Mouse (Mus musculus) ovary, postnatal 14 days (tissue): Measurements from ENCODE around the gene Arhgdia.
A peak's percentile ranks its signal among the peaks of the same experiment; 100 is the strongest.

Experiments
- DNase-seq: peaks from one replicate; pipeline ENCODE4 v3.0.0; 2022; ENCODE audit warnings: low spot score

Gene Arhgdia

DNA sequence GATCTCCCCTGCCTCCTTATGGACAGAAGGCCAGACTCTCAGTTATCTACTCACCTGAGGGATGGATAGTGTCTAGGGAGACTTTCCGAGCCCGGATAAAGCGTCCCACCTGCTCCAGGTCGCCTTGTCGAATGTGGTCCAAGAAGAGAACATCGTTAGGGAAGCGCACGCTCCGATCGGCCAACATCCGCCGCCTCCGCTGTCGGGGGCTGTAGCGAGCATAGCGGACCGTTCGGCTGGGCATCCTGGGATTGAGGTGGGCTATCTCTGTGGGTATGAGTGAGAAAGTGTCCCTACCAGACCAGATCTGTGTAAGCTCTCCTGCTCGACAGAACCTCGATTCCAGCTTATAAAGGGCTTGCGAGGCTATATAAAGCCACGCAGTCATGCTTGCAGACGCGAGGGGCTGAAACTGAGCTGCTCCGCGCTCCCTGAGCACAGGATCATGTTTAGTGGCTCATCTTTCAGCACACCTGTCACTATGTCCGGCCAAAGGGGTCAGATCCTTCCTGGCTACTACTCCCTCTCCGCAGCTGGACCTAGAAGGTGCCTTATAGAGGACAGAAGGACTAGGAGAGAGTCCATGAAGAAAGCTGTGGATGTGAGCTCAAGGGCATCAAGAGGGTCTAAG is 30.5 kb downstream of the Arhgdia start, which contains the start of gene Ppp1r27:
Gene Ppp1r27, minus strand, starts transcription at position 323 of the 631 bp plus-strand sequence.
- DNase-seq = no peak

DNA sequence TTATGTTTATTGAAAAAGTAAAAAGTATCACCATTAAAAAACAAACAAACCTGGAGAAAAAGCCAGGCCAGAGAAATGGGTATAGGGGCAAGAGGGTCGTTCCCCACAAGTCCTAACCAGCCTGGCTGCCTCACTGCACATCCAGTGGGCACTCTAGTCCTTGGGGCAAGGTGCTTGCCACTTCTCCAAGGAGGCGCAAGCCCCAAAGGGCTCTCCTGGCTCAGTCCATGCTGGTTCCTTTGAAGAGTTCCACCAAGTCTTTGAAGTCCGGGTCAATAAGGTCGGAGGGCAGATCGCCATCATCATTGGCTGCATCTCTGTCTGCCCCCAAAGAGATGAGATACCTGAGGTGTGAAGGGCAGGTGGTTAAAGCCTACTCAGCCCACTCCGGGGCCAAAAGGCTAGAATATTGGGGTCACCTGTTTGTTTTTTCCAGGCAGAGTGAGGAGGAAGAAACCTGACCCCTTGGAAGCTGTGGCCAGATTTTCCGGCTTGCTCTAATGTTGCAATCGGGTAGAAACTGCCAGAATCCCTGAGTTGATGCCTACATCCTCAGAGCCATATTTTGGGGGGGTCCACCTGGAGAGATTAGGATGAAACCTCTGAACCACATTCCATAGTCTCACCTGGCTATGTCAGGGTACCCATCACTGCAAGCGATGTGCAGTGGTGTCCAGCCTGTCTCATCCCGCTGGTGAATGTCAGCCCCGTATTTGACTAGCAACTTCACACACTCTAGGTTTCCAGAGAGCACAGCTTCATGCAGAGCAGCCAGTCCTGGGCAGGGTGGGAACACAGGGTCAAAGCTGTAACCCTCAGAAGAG is 31.2 kb downstream of the Arhgdia start:
- no peak for DNase-seq

DNA sequence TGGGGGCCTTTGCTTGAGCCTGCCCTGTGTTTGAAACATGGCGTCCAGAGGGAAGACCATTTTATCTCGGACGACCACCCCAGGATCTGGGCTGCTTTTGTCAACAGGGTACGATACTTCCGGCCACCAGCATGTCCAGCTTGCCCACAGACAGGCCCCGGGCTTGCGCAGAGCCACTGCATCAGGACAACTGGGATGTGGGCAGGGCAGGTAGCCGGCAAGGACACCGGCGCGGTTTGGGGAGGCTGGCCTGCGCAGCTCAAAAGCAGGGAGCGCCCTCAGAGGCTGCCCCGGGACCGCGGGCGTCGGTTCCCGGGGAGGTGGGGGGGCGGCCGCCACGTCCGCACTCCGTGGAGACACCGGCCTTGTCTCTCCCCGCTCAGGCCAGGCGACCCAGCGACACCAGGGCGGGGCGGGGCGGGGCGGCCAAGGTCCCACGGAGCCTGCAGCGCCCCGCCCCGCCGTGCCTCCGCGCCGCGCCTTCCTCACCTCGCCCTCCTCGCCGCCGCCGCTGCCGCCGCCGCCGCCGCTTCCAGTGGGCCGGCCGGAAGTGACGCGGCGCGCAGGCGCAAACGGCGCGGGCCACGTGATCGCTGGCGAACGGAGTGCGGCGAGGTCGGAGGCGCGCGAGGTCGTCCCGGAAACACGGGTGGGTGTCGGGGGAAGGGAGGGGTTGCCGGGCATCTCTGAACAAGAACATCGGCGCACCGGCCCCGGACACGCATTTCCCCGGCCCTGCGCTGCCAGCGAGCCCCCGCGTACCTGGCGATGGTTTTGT is 32.1 kb downstream of the Arhgdia start, which contains the start of gene Mcrip1:
Gene Mcrip1, minus strand, starts transcription at position 560 of the 778 bp plus-strand sequence.
- DNase-seq = peak; percentile 91

DNA sequence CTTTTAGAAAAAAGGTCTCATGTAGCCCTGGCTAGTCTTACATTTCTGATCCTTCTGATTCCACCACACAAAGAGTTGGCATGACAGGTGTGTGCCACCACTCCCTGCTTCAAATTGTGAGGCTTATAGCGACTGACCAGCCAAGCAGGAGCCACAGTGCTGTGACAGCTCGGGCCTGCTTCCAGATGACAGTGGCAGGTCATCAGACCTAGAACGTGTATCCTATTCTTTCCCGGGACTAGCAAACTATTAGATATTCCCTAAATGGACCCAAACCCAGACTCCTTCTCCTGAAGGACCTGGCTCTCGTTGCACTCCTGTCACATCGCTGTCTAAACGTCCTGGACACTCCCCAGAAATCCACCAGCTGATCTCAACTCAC is 32.6 kb downstream of the Arhgdia start:
- no peak for DNase-seq

DNA sequence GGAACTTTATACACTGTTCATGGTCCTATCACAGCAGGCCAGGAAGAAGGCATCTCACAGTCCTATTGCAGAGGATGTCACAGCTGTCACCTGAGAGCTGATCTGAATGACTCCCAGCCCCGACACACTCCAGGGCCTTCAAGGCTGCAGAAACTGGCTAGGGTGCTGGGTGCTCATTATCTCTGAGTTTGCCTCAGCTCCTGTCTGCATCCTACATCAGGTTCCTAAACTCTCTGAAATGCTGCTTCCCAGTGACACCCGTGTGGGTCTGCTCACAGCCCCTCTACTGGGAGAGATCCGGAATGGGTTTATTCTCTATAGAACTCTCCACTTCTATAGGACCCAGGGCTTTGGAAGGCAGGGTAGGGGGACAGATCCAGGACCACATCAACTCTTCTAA is 33.2 kb downstream of the Arhgdia start:
- DNase-seq = no peak

DNA sequence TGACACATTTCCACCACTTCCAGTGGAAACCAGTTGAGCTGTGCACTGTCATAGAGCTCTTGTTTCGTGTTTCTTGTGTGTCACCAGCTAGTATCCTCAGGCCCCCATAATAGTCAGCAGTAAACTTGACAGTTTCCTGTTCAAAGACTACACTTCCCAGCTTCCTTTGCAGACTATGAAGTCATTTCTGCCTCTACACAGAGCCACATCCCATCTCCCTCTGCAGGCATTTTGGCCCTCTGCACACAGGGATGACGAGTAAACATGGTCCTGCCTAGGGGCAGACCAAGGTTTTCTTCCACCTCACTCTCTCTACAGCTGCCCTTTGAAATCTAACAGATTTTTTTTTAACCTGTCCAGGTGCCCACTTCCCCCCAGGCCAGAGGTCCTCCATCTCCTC is 34.0 kb downstream of the Arhgdia start:
- DNase-seq = no peak

DNA sequence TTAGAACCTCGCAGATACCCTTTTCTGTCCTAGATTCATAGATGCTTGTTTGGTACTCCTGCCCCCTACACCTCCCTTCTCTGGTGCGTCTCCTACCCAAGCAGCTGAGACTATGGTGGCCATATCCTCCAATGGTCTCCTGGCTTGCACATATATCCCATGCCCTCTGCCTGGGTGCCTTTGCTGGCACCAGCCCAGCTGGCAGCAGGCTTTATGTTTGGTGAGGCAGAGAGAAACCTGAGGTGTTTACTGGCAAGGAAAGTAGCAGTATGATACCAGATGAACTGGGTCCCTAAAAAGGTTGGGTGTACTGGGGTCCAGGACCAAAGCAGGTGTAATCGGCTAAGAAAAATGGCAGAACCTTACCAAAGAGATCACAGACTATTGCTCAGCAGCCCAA is 35.5 kb downstream of the Arhgdia start:
- DNase-seq = no peak

DNA sequence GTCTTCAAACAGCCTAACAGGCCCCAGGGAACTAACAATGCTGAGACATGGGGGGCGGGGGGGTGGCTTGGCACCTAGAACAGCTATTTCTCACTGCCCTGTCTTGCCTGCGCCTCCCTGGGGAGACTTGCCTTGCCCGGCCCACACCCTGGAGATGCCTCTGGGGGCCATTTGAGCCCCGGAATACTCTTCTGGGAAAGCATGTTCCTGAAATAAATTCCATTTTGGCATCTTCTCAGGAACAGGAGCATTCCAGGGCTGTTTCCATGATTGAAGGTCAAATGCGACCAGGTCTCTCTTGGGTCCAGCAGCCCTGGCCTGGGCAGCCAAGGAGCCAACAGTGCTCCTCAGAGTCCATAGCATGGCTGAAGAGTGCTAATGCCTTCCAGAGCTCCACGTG is 39.0 kb downstream of the Arhgdia start:
- no peak for DNase-seq

DNA sequence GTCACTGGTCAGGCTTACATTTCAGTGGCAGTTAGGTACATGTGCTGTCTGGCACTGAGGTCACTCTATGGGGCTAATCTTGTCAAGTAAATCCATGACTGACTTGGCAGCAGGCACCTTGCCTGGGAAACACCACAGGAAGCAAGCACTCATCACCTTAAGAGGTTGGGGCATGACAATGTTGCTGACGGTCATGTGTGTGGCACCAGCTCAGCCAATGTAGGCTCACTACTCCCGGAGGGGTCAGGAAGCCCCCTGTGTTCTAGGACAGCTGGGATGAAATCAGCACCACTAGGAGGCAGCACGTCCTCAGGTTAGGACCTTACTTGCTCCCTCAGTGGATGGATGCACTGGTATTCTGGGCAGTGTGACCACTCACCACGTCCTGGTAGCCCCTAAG is 39.5 kb downstream of the Arhgdia start:
- no peak for DNase-seq

DNA sequence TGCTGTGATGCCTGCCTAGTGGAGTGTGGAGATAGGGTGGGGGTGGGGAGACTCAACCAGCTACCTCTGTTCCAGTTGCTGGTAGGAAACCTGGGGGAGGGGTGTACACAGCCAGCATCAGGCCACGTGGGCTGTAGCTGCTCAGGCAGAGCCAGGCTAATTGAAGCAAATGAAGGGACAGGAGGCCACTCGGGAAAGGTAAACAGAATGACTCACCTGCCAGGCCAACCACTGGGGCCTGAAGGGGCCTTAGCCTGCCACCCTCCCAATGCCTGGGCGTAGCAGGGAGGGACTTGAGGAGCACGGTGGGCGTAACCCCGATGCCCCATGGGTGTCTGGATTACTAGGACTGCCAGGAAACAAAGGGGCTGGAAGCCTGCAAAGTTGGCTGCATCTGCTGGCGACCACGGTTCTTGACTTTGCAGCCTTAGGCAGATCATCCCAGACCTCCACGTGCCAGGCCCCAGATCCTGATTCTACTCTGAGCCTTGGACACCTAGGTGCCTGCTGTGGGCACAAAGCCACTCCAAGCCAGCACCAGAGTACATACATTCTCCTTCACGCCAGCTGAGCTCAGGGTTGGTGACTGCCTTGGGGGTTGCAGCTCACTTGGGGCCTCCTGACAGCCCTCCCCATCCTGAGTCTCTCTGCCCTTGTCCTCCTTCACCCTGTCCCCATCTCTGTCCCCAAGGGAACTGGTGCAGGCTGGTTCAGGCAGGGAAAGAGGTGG is 42.0 kb downstream of the Arhgdia start:
- DNase-seq = no peak

DNA sequence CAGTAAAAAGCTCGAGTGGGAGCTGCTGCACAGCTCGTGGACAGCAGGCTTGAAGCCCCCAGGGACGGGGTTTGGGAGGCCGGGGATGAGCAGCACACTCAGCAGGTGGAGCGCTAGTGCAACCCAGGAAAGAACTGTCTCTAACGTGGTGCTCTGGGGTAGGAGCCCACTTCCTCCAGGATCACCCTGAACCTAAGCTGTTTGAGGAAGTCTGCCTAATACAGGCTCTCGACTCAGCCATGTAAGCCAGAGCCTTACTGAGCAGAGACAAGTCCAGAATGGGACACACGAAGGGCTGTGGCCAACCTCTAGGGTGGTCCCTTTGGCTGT is 42.5 kb downstream of the Arhgdia start:
- no peak for DNase-seq

DNA sequence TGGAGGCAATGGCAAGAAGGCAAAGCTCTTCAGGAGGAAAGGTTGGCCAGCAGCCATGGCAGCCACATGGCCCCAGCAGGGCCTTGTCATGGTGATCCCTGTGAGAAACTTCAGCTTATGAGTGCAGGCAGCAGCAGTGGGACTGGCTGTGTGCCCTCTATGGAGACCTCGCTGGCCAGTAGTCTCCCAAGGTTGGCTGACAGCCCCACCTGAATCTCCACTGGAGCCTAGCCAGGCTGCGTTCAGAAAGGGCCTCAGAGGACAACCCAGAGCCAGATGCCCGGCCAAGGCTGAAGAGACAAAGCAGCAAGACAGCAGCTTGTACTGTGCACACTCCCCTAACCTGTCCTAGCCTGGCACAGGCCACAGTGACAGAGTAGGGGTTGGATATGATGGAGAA is 42.9 kb downstream of the Arhgdia start:
- no peak for DNase-seq

DNA sequence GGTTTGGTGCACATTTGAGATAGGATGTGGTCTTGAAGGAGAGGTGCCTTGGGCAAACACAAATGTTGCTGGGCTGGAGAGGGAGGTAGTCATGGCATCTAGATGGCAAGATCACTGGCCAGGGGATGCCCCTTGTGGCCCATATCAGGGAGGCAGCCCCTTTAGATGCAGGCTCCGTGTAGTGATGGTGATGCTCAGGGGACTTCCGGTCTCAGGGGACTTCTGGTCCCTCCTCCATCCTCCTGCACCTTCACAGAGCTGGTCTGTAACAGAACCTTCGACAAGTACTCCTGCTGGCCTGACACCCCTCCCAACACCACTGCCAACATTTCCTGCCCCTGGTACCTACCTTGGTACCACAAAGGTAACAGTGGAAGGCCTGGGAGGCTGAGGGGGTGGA is 45.6 kb downstream of the Arhgdia start:
- no peak for DNase-seq

DNA sequence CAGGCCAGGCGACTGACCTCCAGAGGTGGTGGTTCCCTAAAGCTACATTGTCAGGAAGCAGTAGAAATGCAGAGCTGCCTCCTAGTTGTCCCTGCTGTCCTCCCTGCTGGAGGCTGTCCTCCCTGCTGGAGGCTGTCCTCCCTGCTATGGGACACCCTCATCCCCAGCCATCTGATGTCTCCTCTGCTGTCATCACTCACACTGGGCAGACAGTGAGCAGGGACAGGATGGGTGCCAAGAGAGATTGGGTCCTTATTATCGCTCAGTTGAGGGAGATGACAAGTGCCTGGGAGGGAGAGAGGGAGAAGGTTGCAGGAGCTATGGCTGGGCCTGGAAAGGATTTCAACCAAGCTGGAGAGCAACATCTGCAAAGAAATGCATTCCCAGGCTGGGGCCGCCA is 46.3 kb downstream of the Arhgdia start:
- no peak for DNase-seq

DNA sequence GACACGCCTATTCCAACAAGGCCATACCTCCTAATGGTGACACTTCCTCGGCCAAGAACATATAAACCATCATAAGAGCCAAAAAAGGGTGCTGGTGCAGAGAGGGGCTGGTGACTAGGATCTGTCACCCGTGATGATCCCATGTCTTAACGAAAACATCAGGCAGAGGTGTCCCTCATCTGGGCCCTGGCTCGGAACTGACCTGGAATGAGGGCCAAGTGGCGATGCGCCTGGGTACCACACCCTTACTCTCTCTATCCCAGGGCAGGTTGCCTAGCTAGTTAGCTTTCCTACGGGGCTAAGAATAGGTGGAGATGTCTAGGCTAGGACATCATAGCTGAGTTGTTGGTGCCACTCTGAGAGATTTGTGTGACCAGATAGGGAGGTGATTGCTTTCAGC is 47.3 kb downstream of the Arhgdia start:
- DNase-seq = no peak

DNA sequence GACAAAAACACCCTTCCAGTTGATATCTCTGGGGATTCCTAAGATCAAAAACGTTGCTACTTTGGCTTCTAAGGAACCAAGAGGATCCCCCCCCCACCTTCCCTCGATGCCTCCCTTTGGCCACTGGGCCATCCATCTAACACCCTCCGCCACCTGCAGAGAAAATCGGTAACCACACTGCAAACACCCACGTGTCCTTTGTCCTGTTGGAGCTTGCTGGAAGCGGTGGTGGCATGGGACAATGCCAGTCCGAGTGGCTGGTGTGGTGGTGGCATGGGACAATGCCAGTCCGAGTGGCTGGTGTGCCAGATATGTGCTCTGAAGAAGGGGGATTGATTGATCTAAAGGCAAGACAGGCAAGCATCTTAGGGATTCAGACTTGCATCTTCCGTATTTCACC is 49.8 kb downstream of the Arhgdia start:
- DNase-seq = no peak

DNA sequence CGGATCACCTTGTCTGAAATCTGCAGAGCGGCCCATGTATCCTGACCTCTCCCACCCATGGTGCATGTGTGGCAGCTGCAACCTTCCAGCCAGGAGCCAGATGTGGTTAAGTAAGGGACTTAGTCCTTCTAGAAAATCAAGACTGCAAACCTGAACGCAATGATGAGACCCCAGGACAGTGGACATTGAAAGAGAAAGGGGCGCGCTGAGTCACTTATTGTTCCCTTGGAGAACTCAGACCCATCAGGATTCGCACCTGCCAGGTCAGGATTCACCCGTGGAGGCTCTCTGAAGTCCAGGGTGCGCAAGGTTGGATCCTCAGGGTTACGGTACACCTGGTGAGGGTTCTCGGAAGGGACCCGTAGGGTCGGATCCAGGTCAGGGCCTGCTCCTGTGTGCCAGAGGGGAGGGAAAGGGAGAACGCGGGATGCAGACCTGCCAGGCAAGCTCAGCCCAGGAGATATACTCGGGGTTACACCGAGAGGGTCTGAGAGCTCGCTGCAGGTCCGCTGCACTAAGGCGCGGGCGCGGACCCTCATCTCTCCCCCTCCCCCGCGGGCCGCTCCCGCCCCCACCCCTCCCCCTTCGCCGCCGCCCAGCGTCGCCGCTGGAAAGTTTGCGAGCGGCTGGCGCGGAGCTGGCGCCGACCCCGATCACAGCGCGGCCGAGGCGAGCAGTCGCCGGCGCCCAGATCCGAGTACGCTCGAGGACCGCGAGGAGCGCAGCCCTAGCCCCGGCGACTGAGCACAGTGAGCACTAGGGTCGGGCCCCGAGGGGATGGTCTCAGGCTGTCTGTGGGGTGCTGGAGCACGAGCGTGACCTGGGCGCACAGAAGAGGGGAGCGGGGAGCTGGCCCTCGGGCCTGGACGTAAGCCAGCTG is 51.1 kb downstream of the Arhgdia start, which contains the start of gene Gcgr:
Gene Gcgr, plus strand, starts transcription at position 615 of the 880 bp plus-strand sequence.
- no peak for DNase-seq

DNA sequence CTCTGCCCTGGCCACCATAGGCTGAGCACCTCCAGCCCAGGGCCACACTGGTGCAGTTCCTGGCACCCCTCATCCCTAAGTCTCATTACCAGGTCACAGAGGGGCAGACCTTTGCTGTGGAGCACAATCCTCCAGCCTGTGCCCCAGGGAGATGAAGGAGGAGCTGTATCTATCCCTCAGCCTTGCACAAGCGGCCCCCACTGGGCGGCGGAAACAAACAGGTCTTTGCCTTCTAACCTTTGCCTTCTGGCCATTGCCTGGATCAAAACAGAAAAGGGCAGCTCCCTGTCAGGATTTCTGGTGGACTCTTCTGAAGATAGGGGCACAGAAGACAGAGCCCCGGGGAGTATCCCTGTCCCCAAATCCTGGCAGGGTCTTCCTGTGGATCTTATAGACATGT is 52.5 kb downstream of the Arhgdia start:
- no peak for DNase-seq
